Mouse (Mus musculus): Measurements from ENCODE around the gene Eftud2. TPM values are rescaled to one million over a fixed set of nuclear protein-coding genes. Genes with fewer than 3 reads are reported as not detected.
A peak's percentile ranks its signal among the peaks of the same experiment; 100 is the strongest.

Eftud2 gene
- total and polyA plus RNA-seq, 3 experiments = 36.0 to 62.6 (median 37.4) TPM

DNA sequence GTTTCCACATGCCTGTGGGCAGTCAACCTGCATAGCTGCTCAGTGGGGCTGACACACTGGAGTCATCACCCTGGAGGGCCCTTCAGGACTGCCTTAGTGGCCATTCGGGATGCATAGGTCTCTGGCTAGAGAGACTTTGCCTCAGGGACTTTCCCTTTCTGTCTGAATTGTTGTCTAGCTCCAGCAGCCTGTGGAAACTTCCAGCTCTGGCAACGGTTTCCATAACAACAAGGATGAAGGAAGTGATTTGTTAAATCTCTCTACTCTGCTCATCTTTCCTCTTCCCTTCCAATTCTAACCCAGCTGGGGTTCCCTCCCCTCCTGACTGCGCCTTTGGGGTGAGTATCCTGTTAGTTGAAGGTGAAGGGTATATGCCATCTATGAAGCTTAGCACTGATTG is 7.3 kb upstream of the Eftud2 start:
- intact Hi-C loops (cut with DNase I) = no loop called here
- Histone ChIP-seq H3K36me3 (ENCODE audit: control insufficient read depth, insufficient read depth, low read length) (no peaks in the 10 kb centered on the region), H3K9ac (ENCODE audit: low read depth, low read length) (no peak overlapping the region), H3K27me3 (ENCODE audit: control insufficient read depth, insufficient read depth, low read length) (no peaks in the 10 kb centered on the region), H3K4me1 (ENCODE audit: control insufficient read depth, insufficient read depth, low read length) (no peaks in the 10 kb centered on the region), H3K27ac (no peak overlapping the region), H3K79me2 (replicated peaks; ENCODE audit: control insufficient read depth, insufficient read depth, low read length) (no peaks in the 10 kb centered on the region), H3K4me3 (no peak overlapping the region)
- no peak for TF ChIP-seq CTCF (IDR thresholded peaks at IDR 0.05)
- TF ChIP-seq EP300 (IDR thresholded peaks at IDR 0.05; ENCODE audit: insufficient read depth, low read depth, low read length) = no peak
- no peak for TF ChIP-seq POLR2A (IDR thresholded peaks at IDR 0.05; ENCODE audit: insufficient read depth, low read depth, low read length)
- 41% methylated on average over 3 of the region's 3 CpGs for WGBS
- no peak for DNase-seq

DNA sequence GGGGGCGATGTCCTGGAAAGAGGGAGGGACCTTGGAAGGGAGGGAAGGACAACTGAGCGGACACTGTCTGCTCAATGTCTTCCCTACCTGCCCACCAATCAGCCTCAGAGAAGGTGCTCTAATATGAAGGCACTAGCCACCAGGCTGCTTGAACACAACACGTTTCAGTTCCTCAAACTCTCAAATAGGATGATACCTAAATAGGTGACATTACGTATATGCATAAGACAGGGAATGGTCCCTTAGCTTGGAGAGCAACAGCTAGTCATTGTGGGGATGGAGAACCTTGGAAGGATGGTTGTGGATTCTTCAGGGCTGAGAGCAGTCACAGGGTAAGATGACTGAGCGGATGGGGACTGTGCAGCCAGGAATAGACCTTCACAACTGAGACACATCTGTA is 6.6 kb upstream of the Eftud2 start:
- Histone ChIP-seq H3K79me2 (replicated peaks; ENCODE audit: control insufficient read depth, insufficient read depth, low read length) (no peaks in the 10 kb centered on the region), H3K4me1 (ENCODE audit: control insufficient read depth, insufficient read depth, low read length) (no peaks in the 10 kb centered on the region), H3K36me3 (ENCODE audit: control insufficient read depth, insufficient read depth, low read length) (no peaks in the 10 kb centered on the region), H3K4me3 (no peak overlapping the region), H3K27me3 (ENCODE audit: control insufficient read depth, insufficient read depth, low read length) (no peaks in the 10 kb centered on the region), H3K27ac (no peak overlapping the region), H3K9ac (ENCODE audit: low read depth, low read length) (no peak overlapping the region)
- TF ChIP-seq CTCF (IDR thresholded peaks at IDR 0.05) (no peak), POLR2A (IDR thresholded peaks at IDR 0.05; ENCODE audit: insufficient read depth, low read depth, low read length) (no peak), EP300 (IDR thresholded peaks at IDR 0.05; ENCODE audit: insufficient read depth, low read depth, low read length) (no peak)
- 77% methylated on average over 5 of the region's 5 CpGs for WGBS
- no peak for DNase-seq
- intact Hi-C loops (cut with DNase I) = no loop called here

DNA sequence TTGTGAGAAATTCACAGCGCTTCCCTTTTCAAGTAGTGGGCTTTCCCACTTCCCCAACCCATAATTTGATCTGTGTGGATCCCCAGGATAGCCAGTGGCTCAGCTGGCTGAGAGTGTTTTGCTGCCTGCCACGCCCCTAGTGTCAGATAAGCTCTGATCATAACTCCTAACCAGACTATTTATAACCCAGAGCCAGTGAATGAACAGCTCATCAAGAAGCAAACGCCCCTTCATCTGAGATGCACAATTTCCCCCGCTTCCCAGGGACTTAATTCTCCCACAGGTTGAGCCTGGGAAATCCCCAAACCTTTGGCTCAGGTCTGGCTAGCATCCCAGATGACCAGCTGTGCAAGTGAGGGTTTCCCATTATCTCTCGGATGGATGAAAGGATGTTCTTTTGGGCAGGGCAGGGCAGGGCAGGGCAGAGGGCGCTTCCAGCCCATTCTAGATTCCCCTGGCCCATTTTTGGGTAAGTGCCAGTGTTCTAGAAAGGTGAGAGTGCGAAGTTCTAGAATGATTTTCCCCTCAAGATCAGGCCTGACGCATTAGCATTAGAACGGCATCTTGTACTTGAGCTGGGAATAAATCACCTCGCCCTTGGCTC is 3.9 kb upstream of the Eftud2 start, which contains the start of gene Fam187a:
TSS of gene Fam187a (plus strand) at position 554 of the 604 bp plus-strand sequence.
- H3K79me2 ChIP-seq (replicated peaks; ENCODE audit: control insufficient read depth, insufficient read depth, low read length) = no peaks in the 10 kb centered on the region
- H3K27me3 ChIP-seq (ENCODE audit: control insufficient read depth, insufficient read depth, low read length) = no peaks in the 10 kb centered on the region
- H3K9ac ChIP-seq (ENCODE audit: low read depth, low read length) = no peak within 1 kb of the TSS
- DNase-seq = no peak
- H3K36me3 ChIP-seq (ENCODE audit: control insufficient read depth, insufficient read depth, low read length) = no peaks in the 10 kb centered on the region
- no peak for TF ChIP-seq POLR2A (IDR thresholded peaks at IDR 0.05; ENCODE audit: insufficient read depth, low read depth, low read length)
- peaks cover 4% of the 10 kb centered on the region for H3K4me1 ChIP-seq (ENCODE audit: control insufficient read depth, insufficient read depth, low read length)
- no peak within 1 kb of the TSS for H3K4me3 ChIP-seq
- H3K27ac ChIP-seq = no peak within 1 kb of the TSS
- WGBS = 39% methylated on average over 10 of the region's 10 CpGs
- intact Hi-C loops (cut with DNase I) = no loop called here

DNA sequence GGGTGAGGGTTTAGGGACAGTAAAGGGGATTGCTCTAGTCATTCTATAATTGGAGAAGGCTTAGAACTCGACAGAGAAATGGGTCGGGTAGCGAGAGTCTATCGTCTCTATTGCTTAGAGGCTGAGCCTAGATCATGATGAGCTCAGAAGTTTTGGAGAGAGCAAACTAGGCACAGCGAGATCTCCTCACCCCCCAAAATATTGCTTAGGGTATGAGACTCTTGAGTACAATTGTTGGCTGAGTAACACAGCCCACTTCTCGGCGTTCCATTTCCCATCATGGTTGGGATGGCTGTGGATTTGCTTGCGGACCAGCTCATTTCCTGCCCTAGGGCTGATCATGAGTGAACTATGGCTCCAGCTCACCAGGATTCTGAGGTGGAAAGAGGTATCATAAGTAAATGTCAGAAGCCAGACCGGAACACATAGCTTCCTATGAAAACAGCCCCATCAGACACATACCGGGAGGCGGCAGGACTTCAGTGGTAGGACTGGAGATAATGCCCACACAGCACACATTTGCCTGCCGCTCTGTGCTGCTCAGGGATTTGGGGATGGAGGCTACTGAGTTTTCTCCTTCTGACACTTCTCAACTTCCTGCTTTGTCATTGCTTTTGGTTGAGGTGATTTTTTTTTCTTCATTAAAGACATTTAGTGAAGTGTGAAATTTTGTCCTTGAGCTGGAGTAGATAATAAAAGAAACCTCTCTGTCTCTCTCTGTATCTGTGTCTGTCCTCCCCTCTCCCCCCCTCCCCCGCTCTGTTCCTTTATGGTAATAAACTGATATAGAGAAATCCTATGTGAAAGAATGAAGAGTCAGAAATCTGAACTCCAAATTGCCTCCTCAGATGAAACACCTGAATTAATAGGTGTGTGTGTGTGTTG is 771 bp upstream of the Eftud2 start:
- peak overlapping the region; percentile 23; the same call in 1 of the 2 replicates for H3K9ac ChIP-seq (ENCODE audit: low read depth, low read length)
- no peaks in the 10 kb centered on the region for H3K27me3 ChIP-seq (ENCODE audit: control insufficient read depth, insufficient read depth, low read length)
- intact Hi-C loops (cut with DNase I) = no loop called here
- peak overlapping the region; percentile 62 for H3K4me3 ChIP-seq
- peaks cover 4% of the 10 kb centered on the region for H3K4me1 ChIP-seq (ENCODE audit: control insufficient read depth, insufficient read depth, low read length)
- WGBS = 9% methylated on average over 13 of the region's 13 CpGs
- DNase-seq = no peak
- peak overlapping the region; percentile 100 for H3K27ac ChIP-seq
- TF ChIP-seq EP300 (IDR thresholded peaks at IDR 0.05; ENCODE audit: insufficient read depth, low read depth, low read length) = no peak
- TF ChIP-seq CTCF (IDR thresholded peaks at IDR 0.05) = no peak
- TF ChIP-seq POLR2A (IDR thresholded peaks at IDR 0.05; ENCODE audit: insufficient read depth, low read depth, low read length) = no peak
- H3K79me2 ChIP-seq (replicated peaks; ENCODE audit: control insufficient read depth, insufficient read depth, low read length) = no peaks in the 10 kb centered on the region
- H3K36me3 ChIP-seq (ENCODE audit: control insufficient read depth, insufficient read depth, low read length) = no peaks in the 10 kb centered on the region

DNA sequence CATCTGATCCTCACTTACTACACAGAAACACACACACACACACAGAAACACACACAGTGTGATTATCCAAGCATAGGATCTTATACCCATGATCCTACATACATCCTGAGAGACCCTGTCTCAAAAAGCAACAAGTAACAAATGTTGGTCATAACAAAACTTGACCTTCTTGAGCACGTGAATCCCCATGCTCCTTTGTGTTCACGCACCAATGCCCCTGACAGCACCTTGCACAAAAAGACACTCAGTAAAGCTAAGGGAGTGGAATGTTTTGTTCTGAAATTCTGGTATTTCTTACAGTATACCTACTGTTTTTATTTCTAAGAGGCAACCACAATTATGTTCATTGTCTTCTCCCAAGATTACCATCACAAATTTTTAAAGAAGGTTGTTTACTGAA is 1.2 kb downstream of the Eftud2 start:
- no peak overlapping the region for H3K4me3 ChIP-seq
- H3K9ac ChIP-seq (ENCODE audit: low read depth, low read length) = no peak overlapping the region
- H3K27me3 ChIP-seq (ENCODE audit: control insufficient read depth, insufficient read depth, low read length) = no peaks in the 10 kb centered on the region
- no peak for DNase-seq
- H3K79me2 ChIP-seq (replicated peaks; ENCODE audit: control insufficient read depth, insufficient read depth, low read length) = no peaks in the 10 kb centered on the region
- H3K4me1 ChIP-seq (ENCODE audit: control insufficient read depth, insufficient read depth, low read length) = peaks cover 4% of the 10 kb centered on the region
- H3K27ac ChIP-seq = no peak overlapping the region
- TF ChIP-seq POLR2A (IDR thresholded peaks at IDR 0.05; ENCODE audit: insufficient read depth, low read depth, low read length) = no peak
- TF ChIP-seq EP300 (IDR thresholded peaks at IDR 0.05; ENCODE audit: insufficient read depth, low read depth, low read length) = no peak
- no peak for TF ChIP-seq CTCF (IDR thresholded peaks at IDR 0.05)
- intact Hi-C loops (cut with DNase I) = no loop called here
- 86% methylated on average over 2 of the region's 2 CpGs for WGBS
- H3K36me3 ChIP-seq (ENCODE audit: control insufficient read depth, insufficient read depth, low read length) = no peaks in the 10 kb centered on the region

DNA sequence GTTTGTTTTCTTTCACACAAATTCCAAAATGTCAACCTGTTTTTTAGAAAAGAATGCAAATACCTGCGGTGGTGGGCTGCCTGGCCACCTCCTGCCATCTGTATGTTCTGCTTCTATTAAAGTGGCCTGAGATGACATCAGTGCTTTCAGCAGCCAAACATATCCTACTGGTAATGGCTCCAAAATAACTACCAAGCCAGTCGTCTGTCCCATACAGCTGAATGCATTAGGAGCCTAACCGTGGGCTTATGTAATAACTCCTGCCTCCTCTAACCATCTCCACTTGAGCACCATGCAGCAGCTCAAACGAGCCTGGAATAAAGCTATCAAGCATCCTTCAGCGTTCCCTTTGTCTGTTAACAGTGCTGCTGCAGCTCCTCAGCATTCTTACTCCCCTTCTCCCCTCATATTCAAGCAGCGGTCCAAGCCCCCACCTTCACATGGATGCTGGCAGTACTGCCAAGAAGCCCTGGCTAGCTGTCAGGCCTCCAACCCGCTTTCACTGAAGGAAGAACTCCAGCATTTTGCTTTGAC is 5.9 kb downstream of the Eftud2 start:
- H3K9ac ChIP-seq (ENCODE audit: low read depth, low read length) = no peak overlapping the region
- H3K36me3 ChIP-seq (ENCODE audit: control insufficient read depth, insufficient read depth, low read length) = no peaks in the 10 kb centered on the region
- intact Hi-C loops (cut with DNase I) = no loop called here
- no peak overlapping the region for H3K4me3 ChIP-seq
- no peaks in the 10 kb centered on the region for H3K4me1 ChIP-seq (ENCODE audit: control insufficient read depth, insufficient read depth, low read length)
- TF ChIP-seq POLR2A (IDR thresholded peaks at IDR 0.05; ENCODE audit: insufficient read depth, low read depth, low read length) (no peak), EP300 (IDR thresholded peaks at IDR 0.05; ENCODE audit: insufficient read depth, low read depth, low read length) (no peak)
- DNase-seq = no peak
- no peak overlapping the region for H3K27ac ChIP-seq
- 80% methylated on average over 7 of the region's 7 CpGs for WGBS
- H3K79me2 ChIP-seq (replicated peaks; ENCODE audit: control insufficient read depth, insufficient read depth, low read length) = no peaks in the 10 kb centered on the region
- no peaks in the 10 kb centered on the region for H3K27me3 ChIP-seq (ENCODE audit: control insufficient read depth, insufficient read depth, low read length)

Measured in heart, adult 2 months (tissue).